Mouse (Mus musculus) embryo, embryonic 11.5 days (tissue): ENCODE measurements around the gene Trpm2.
"Not testable (repeated sequence)": the region's sequence is repeated elsewhere in the genome, so short reads cannot be mapped to it uniquely, and the experiment has no call there.

ENCODE experiments used
- DNase-seq: peaks from one replicate; pipeline ENCODE4 v3.0.0-alpha.2; 2012; ENCODE audit warnings: low read depth, low spot score

Gene Trpm2

DNA sequence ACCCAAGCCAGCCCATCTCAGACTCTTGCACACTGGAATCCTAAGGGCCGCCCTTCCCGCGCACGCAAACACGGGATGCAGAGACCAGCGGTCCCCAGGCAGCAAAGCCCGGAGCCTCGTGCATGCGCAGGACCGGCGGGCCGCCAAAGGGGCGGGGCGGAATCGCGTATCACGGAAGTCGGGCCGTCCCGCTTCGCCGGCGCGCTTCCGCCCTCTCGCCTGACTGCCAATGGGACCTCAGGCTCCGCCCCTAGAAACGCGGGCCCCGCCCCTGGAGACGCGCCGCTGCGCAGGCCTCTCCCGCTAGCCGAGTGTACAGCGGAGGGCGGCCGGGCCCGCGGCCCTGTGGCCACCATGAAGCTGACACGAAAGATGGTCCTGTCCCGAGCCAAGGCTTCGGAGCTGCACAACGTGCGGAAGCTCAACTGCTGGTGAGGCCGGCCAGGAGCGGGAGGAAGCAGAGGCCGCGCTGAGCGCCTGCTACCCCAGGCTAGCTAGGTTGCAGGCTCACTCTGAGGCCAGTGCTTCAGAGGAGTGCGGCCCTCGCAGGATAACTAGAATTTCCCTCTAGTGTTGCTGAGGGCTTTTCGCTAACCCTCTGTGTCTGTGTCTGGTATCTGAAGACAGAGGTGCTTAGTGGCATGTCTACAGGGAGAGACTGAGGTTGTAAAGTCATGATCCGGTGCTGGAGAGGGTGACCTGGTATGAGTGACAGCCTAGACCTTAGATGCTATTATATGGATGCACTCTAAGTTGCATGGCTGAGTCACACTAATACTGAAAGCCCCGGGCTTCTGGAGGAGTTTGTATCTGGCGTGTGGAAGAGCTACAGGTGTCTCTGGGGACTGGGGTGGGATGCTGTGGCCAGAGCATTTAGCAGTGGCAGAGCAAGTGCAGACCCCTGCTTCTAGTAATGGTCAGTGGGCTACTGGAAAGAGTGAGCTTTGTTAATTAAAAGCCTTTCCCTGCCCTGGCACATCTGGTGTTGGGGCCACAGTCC lies 8.3 kb upstream of the Trpm2 start, which contains the start of gene 1810043G02Rik:
Gene 1810043G02Rik, plus strand, starts transcription at position 174 of the 1,000 bp plus-strand sequence.
- peak; percentile 96 for DNase-seq

GRCm38 (mm10) chr10:77976458-77977150 lies 6.2 kb upstream of the Trpm2 start:
- no peak for DNase-seq

DNA sequence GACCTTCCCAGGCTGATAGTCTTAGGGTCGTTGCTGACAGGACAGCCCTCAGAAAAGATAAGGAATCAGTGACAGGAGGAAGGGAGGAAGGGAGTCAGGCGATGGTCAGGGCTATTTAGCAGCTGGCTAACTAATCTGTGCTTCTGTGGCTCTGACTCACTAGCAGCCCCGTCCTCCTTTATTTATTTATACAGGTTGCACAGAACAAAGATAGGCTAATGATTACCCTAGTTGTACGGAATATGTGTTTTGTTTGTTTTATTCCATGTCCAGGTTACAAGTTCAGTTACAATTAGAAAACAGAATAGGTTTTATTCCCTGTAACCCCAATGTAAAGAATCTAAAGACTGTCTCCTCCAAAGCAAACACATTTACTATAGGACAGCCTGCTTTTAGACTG lies 5.3 kb upstream of the Trpm2 start:
- DNase-seq: no peak

DNA sequence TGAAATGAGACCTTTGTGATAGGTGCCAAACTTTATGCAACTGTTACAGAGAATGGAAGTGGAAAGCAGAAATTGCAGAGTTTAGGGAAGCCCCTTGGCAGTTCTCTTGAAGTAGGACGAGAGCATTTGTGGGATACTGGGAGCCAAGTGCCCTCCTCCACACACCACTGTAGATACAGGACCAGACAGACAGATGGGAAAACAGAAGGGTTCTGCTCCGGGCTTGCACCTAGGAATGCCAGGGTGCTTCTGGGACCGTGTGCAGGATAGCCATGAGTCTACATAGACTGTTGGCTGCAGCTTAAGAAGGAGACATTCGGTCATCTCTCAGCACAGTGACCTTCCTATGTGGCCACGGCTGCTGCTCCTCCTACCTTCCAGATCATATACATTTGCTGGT lies 4.4 kb upstream of the Trpm2 start:
- DNase-seq: no peak

DNA sequence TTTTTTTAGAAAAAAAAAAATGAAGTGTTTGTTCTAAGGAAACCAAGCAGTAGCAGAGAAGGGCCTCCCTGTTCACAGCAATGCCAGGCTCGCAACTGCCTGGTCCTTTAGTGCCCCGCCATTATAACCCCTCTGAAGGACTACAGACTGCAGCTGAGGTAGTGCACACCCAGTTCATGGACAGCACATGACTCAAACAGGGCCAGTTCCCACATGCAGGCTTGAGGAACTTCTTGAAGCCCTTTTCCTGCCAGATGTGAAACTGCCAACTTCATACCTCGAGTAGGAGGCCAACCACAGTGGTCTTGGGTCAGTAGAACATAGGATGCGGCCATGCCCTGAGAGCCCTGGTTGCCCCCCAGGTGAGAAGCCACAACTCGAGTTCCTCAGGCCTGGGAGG lies 4.0 kb upstream of the Trpm2 start:
- no peak for DNase-seq

GRCm38 (mm10) chr10:77971709-77972553 lies 1.6 kb upstream of the Trpm2 start:
- DNase-seq: no peak

GRCm38 (mm10) chr10:77971191-77971590 lies 828 bp upstream of the Trpm2 start:
- no peak for DNase-seq

DNA sequence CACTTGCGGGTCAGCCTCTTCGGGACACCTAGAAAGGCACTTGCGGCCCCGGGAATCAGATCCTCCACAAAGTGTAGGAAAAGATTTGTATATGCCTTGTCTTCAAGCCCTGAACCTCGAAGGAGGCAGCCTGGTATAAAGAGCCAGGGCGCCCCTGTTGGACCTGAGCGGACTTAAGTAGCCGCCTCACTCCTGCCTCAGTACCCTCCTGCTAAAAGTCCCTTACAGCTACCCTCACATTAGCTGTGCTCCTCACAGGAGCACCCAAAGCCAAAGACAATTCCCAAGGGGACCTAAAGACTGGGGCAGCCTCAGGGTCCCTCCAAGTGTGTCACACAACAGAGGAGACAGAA lies 414 bp downstream of the Trpm2 start:
- no peak for DNase-seq

GRCm38 (mm10) chr10:77969274-77969972 lies 940 bp downstream of the Trpm2 start:
- no peak for DNase-seq

GRCm38 (mm10) chr10:77963971-77964370 lies 6.4 kb downstream of the Trpm2 start:
- DNase-seq: no peak

DNA sequence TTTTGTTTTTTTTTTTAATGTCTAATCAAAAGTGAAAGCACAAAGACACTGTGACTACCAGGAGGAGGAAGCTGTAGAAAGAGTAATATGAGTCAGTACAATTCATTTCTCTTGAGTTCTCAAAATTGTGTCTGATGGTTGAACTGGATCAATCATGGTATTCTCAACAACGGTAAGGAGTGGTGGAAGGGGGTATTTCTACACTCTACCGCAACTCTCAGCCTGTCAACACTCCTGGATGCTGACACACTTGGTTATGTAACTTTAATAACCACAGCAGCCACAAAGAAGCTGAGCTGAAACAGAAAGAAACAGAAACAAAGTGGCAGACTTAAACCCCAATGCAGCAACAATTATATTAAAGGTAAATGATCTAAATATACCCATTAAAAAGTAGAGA lies 7.6 kb downstream of the Trpm2 start:
- DNase-seq: no peak

DNA sequence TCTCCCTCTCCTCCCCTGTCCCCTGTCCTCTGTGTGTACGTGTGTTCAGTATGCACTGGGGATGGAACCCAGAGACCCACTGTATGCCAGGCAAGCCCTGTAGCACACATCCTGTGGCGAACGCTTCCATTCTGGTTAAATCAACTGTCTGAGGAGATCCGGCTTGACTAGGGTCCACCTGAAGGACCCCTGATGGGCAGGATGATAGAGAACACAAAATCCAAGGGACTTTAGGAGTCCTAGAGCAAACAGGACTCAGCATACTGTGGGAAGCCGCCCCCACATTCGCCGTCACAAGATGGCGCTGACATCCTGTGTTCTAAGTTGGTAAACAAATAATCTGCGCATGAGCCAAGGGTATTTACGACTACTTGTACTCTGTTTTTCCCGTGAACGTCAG lies 19.9 kb downstream of the Trpm2 start:
- not testable (repeated sequence) for DNase-seq

- no peak for DNase-seq
Measured at GRCm38 (mm10) chr10:77939685-77940084, 30.7 kb downstream of the Trpm2 start.

- no peak for DNase-seq
Measured at GRCm38 (mm10) chr10:77927375-77927774, 43.0 kb downstream of the Trpm2 start.

- peak; percentile 13 for DNase-seq
Measured at GRCm38 (mm10) chr10:77926140-77926539, 44.2 kb downstream of the Trpm2 start.

DNA sequence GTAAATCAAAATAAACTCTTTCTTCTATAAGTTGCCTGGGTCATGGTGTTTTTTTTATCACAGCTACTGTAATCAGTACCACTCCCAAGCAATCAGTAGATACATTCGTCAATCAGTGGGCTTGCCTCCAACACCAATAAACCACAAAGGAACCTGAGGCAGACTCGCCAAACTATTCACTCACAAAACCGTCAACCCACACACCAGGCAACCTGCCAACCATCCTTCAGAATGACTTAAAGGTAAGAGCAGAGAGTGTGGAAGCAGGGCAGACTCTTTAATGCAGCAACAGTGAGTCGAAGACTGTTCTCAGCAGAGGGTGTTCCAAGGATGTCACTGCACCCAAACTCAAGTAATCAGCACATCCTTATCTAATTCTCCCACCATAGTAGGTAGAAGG lies 47.7 kb downstream of the Trpm2 start:
- no peak for DNase-seq

DNA sequence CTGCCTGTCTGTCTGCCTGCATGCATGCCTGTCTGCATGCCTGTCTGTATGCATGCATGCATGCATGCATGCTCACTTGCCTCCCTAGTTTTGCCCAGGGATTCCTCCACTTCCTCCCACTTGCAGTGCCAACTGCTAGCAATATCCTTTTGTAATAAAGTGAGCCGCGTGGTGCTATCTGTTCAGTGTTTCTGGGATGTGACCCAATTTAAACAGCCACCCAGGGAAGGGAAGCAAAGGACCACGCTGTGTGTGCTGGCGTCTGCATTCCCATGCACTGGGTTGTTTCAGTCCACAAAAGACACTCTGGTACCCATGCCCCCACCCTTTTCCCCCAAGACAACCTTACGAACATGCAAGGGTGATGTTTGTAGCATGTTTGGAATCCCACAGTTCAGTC lies 49.4 kb downstream of the Trpm2 start:
- no peak for DNase-seq

DNA sequence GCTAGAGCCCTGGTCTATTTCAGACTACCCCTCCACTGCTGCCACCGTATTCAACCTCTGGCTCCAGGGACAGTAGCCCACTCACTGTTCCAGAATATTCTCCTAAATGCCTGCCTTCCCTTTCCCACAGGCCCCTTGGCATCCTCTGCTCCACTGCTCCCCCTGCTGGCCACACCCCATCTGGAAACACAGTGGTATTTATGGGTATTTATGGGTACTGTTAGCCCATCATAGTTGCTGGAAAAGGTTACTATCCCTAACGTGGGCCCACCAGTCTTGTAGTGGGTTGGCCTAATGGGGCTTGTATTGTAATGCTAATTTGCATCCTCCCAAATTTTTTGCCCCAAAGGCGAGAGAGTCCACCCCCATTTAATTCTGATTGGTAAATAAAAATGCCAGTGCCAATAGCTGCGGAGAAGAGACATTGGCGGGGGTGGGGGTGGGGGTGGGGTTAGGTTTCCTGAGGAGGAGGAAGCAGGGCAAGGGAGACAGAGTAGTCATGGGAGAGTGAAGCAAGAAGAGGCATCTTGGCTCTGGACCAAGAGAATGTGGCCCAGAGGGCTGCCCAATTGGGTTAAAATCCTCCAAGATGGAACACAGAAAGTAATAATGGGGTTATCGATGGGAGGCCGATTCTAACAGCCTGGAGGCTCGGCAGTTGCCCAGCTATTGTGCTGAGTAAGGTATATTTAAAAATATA lies 53.6 kb downstream of the Trpm2 start:
- no peak for DNase-seq

GRCm38 (mm10) chr10:77913292-77913691 lies 57.1 kb downstream of the Trpm2 start:
- no peak for DNase-seq

DNA sequence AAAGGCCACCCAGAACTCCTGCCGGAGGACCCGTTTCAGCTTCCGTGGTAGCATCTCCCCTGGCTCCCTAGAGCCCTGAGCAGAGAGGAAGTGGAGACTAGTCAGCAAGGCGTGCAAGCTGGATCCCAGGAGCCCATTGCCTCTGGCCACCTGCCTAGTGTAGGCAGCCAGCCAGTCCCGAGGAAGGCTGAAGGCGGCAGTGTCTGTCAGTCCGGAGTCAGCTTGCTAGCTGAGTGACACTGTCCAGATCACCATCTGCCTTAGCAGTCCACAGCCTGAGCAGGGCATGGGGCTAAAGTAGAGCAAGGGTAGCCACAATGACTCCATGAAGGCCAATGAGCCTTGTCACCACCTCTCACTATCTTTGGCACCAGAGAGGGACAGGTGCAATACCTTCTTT lies 57.8 kb downstream of the Trpm2 start:
- no peak for DNase-seq
